Mouse (Mus musculus): Measurements from ENCODE around the gene Rpl36a.
A peak's percentile ranks its signal among the peaks of the same experiment; 100 is the strongest.

The Rpl36a gene

DNA sequence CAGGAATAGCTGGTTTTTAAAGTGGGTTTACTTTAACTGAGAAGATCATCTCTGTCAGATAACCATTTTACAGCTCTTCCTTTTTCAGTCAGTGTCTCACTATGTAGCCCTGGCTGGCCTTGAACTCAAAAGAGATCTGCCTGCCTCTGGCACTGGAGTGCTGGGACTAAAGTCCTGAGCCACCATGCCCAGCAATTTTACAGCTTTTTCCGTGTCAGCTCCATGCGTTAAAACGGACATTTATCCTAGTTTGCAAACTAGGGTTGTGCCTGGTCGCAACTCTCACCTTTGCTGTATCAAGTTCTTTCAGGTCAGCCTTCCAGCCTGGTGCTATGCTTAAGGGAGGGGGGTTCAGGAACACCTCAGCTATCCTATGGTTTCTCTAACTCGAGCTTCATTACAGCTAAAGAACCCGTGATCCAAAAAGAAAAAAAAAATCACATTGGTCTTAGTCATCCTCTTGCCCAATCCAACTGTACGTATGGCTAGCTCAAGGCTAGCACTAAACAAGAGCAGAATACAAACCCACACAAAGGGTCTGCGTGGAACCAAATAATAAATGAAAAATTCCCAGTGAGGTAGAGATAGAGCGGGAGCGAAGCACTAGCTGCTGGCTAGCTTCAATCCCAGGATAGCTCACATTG lies 14.6 kb downstream of the Rpl36a start:
- no peak for DNase-seq (ENCODE audit: low spot score in 2 of 2)

- peak; percentile 87 to 93 for DNase-seq (ENCODE audit: low spot score in 2 of 2)
Observed at GRCm38 (mm10) chrX:134600659-134601379, 15.4 kb downstream of the Rpl36a start, which contains the start of the genes Gla and Hnrnph2. Gene Gla, minus strand, starts transcription at chrX:134601125. Gene Hnrnph2, plus strand, starts transcription at chrX:134601179.

DNA sequence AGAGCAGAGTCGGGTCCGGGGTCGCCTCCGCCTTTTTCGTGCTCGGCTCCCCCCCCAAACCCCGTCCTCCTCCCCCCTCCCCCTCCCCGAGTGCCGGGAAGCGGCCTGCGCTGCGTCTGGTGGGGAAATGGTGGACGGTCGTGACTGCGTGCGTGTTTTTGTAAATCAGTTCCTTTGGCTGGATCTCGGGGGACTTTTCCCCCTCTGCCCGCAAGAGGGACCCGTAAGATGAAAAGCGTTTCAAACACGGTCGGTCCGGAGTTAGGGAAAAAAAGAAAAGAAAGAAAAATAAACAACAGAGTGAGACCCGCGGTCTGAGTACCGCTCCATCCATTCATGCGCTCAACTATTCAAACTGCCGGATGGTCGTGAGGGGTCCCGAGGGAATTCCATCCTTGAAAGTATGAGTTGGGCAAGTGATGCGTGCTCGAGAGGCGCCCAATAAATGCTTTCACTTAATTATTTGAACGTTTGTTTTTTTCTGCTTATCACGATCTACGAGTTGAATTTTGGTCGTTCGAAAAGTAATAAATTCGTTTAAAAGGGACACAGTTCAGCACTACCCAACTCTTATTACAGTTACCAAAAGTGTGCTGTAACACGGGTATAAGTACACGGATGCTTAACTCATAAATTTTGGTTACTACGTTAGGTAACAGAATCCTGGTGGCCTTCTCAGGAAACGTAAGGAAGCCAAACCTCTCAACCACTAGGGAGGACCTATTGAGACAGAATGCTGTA lies 16.1 kb downstream of the Rpl36a start:
- no peak for DNase-seq (ENCODE audit: low spot score in 2 of 2)

DNA sequence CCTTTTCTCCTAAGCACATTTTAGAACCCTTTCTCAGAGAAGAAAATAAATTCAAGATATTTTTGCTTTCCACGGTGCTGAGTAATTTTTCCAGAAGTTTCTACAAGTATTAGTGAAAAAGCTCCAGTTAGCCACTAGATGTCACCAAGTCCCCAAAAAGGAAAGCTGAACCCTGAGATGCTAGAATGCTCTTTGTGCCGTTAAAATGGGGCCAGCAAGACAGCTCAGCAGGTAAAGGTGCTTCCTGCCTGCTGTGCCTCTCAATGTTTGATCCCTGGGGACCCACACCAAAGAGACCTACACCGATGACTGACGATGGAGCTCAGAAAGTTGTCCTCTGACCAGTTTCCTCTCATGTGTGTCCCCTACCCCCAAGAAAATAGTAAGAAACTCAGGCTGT lies 24.0 kb downstream of the Rpl36a start:
- DNase-seq (ENCODE audit: low spot score in 2 of 2): no peak

- DNase-seq (ENCODE audit: low spot score in 2 of 2): no peak
Observed at GRCm38 (mm10) chrX:134610984-134611383, 25.5 kb downstream of the Rpl36a start.

DNA sequence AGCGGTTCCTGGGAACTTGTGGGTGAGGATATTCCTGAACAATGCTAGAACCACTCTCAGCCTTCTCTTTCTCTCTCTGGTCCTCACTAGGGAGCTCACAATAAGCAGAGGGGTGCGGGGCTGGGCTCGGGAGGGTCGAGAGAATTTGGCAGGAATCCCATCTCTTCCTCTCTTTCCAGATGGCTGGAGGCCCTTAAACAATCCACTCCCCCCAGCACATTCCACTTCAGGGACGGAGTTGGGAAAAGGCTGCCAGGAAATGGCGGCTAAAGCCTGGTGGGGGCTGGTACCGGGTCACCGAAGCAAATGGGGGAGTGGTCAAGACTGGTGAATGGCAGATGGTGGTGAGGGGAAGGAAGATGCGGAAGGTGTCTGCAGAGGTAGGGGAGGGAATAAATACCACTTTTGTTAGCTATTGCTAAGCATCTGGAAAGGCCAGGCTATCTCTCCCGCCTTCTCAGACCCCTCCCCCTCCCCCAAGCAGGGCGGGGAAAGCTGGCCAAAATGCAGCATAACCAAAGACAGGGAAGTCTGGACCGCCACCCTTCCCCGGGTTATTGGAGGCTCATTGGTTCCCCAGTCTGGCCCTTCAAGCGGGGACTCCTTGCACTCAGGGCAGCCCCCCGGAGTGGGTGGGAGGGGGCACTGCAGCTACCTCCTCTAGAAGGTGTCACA lies 27.0 kb downstream of the Rpl36a start:
- peak; percentile 13 to 17 for DNase-seq (ENCODE audit: low spot score in 2 of 2)

DNA sequence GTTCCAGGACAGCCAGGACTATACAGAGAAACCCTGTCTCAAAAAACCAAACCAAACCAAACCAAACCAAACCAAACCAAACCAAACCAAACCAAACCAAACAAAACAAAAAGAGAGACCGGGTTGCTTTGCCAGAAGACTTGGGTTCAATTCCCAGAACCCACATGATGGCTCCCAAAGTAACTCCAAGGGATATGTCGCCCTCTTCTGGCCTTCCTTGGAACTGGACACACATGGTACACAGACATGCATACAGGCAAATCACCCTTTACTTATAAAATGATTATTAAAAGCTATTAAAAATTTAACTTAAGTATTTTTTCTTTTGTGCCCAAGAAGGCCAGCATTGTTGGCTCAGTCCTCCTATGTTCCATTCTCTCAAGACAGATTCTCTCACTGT lies 28.9 kb downstream of the Rpl36a start:
- DNase-seq (ENCODE audit: low spot score in 2 of 2): no peak

GRCm38 (mm10) chrX:134619695-134620094 lies 34.2 kb downstream of the Rpl36a start:
- DNase-seq (ENCODE audit: low spot score in 2 of 2): no peak

DNA sequence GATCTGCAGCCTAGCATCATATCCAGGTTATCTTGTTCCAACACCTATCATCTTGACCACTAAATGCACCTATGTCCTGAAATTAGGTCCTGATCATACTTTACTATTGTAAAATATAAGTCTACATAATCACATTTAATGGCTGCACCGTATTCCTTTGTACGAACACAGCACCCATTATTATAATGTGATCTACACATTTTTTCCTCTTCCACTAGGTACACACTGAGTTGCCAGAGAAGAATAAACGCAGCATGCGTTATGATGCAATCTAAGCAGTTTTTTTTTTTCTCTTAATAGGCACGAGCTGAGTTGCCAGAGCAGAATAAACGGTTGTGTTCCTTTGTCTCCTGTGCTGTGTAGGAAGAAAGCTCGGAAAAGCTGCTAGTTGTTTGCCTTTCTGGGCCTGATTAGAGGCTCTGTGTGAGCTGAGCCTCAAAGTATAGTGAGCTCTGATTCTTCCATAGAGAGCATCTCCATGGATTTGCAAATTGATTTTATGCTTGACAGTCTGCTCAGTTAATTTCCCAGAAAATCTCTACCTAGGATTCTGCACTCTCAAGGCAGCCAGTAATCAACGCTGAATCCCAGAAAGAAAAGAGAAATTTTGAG lies 34.9 kb downstream of the Rpl36a start:
- DNase-seq (ENCODE audit: low spot score in 2 of 2): no peak

- no peak for DNase-seq (ENCODE audit: low spot score in 2 of 2)
Observed at GRCm38 (mm10) chrX:134621685-134622084, 36.2 kb downstream of the Rpl36a start.

GRCm38 (mm10) chrX:134623350-134623749 lies 37.9 kb downstream of the Rpl36a start:
- DNase-seq (ENCODE audit: low spot score in 2 of 2): no peak

GRCm38 (mm10) chrX:134628200-134628599 lies 42.7 kb downstream of the Rpl36a start:
- no peak for DNase-seq (ENCODE audit: low spot score in 2 of 2)

- DNase-seq (ENCODE audit: low spot score in 2 of 2): no peak
Observed at GRCm38 (mm10) chrX:134632710-134633109, 47.3 kb downstream of the Rpl36a start.

DNA sequence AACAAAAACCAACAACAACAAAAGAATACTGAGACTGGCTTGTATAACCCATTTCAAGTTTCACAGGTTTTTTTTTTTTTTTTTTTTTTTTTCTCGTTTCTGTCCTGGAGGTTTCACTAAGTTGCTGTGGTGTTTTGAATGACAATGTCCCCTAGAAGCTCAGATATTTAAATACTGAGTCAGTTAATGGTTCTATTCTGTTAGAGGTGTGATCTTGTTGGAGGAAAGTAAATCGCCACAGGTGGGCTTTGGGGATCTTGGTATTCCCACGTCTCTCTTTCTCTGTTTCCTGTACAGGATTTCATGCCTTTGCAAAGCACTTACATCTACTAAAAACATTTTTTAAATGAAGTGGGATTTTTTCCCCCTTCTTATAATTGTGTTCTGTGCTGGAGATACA lies 49.7 kb downstream of the Rpl36a start:
- DNase-seq (ENCODE audit: low spot score in 2 of 2): no peak

GRCm38 (mm10) chrX:134635860-134636259 lies 50.4 kb downstream of the Rpl36a start:
- DNase-seq (ENCODE audit: low spot score in 2 of 2): no peak
